Mouse (Mus musculus) heart, adult 9 months (tissue): ENCODE measurements around the gene Macrod1.

Source experiments
- DNase-seq, 2 experiments: peaks; one replicate each; pipeline ENCODE4 v3.0.0; 2022; ENCODE audit warnings: low spot score in 2 of 2

Macrod1 gene

GRCm38 (mm10) chr19:7168423-7168822 is 111.8 kb downstream of the Macrod1 start:
- DNase-seq = no peak

- DNase-seq = no peak
Measured at GRCm38 (mm10) chr19:7170916-7171315, 114.3 kb downstream of the Macrod1 start.

GRCm38 (mm10) chr19:7171447-7171846 is 114.8 kb downstream of the Macrod1 start:
- no peak for DNase-seq

GRCm38 (mm10) chr19:7172051-7172866 is 115.6 kb downstream of the Macrod1 start:
- DNase-seq = no peak

GRCm38 (mm10) chr19:7176041-7176696 is 119.6 kb downstream of the Macrod1 start:
- DNase-seq = no peak

GRCm38 (mm10) chr19:7177804-7178511 is 121.3 kb downstream of the Macrod1 start:
- no peak for DNase-seq

GRCm38 (mm10) chr19:7178841-7179452 is 122.3 kb downstream of the Macrod1 start:
- no peak for DNase-seq

- DNase-seq = no peak
Measured at GRCm38 (mm10) chr19:7180756-7181405, 124.3 kb downstream of the Macrod1 start.

- no peak for DNase-seq
Measured at GRCm38 (mm10) chr19:7181496-7181895, 124.9 kb downstream of the Macrod1 start.

GRCm38 (mm10) chr19:7182273-7182949 is 125.8 kb downstream of the Macrod1 start:
- no peak for DNase-seq

- no peak for DNase-seq
Measured at GRCm38 (mm10) chr19:7183419-7183818, 126.8 kb downstream of the Macrod1 start.

GRCm38 (mm10) chr19:7185059-7185458 is 128.4 kb downstream of the Macrod1 start:
- DNase-seq = no peak

GRCm38 (mm10) chr19:7185715-7186291 is 129.2 kb downstream of the Macrod1 start:
- no peak for DNase-seq

GRCm38 (mm10) chr19:7187157-7187556 is 130.5 kb downstream of the Macrod1 start:
- DNase-seq = no peak

GRCm38 (mm10) chr19:7189026-7189425 is 132.4 kb downstream of the Macrod1 start:
- no peak for DNase-seq

GRCm38 (mm10) chr19:7190986-7191385 is 134.4 kb downstream of the Macrod1 start:
- no peak for DNase-seq

GRCm38 (mm10) chr19:7191639-7192038 is 135.0 kb downstream of the Macrod1 start:
- DNase-seq = no peak

GRCm38 (mm10) chr19:7192561-7192967 is 136.0 kb downstream of the Macrod1 start:
- no peak for DNase-seq

- peak in 1 of 2 experiments; percentile 59 for DNase-seq
Measured at GRCm38 (mm10) chr19:7195900-7196728, 139.5 kb downstream of the Macrod1 start.
